Mouse (Mus musculus) lung, adult 2 months (tissue): ENCODE measurements around the gene Sec63. TPM values are rescaled to one million over a fixed set of nuclear protein-coding genes. Genes with fewer than 3 reads are reported as not detected.

Experiments
- DNase-seq: peaks from one replicate; pipeline ENCODE4 v3.0.0; 2022
- H3K4me1 ChIP-seq: fragments of 200-500 bp; 2 replicates; pipeline ENCODE4 v1.6.1; 2011; ENCODE audit warnings: low read length; ENCODE audit not compliant: control insufficient read depth, insufficient read depth
- H3K4me3 ChIP-seq: fragments of 200-500 bp; replicated peaks from 2 replicates; pipeline ENCODE3; 2011; ENCODE audit warnings: low read depth, mild to moderate bottlenecking, control low read depth, low read length; ENCODE audit errors: extremely low read depth
- CTCF ChIP-seq: fragments of 200-500 bp; IDR thresholded peaks from 2 replicates; pipeline ENCODE4 v1.5.1; 2011; ENCODE audit warnings: mild to moderate bottlenecking, low read length, control low read depth; ENCODE audit not compliant: insufficient read depth
- POLR2A ChIP-seq: fragments of 200-500 bp; IDR thresholded peaks from 2 replicates; pipeline ENCODE4 v1.6.1; 2011; ENCODE audit warnings: low read depth, mild to moderate bottlenecking, control low read depth, low read length, borderline replicate concordance; ENCODE audit errors: extremely low read depth
- WGBS: fragments of 180-500 bp; shearing (Covaris S2); methylation state at CpG from one replicate; pipeline ENCODE4 v1.1.7; 2018; 5-methylcytosine and 5-hydroxymethylcytosine counted together
- polyA plus RNA-seq: library from polyadenylated mRNA; depleted of rRNA; stranded (reverse); fragments of >200 nt; gene quantifications from 2 replicates; pipeline ENCODE4 v1.2.3, GENCODE M21; 2012

The Sec63 gene
- polyA plus RNA-seq, 1 experiment, result 16.4 TPM

DNA sequence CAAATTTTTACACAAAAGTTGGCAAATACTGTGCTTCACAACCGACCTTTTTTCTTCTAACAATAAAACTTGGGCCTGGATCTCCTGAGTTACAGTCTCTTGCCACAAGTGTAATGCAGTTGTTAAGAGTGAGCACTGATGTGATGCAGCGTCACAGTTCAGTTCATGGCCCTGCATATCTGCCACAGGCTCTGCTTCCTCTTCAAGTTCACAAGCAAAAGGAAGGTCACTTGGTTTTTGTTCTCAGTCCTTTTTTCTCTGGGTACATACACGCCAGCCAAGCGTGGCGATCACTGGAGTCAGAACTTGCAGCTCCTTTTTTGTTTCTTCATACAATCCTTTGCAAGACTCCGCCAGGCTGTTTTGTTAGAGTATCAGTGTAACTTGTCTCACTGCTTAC lies 64.6 kb downstream of the Sec63 start:
- no peak for TF ChIP-seq CTCF
- TF ChIP-seq POLR2A, result no peak
- no peaks in the 10 kb centered on the region for H3K4me1 ChIP-seq
- DNase-seq, result no peak
- no peak overlapping the region for H3K4me3 ChIP-seq
- WGBS, result 81% methylated on average over 6 of the region's 6 CpGs

DNA sequence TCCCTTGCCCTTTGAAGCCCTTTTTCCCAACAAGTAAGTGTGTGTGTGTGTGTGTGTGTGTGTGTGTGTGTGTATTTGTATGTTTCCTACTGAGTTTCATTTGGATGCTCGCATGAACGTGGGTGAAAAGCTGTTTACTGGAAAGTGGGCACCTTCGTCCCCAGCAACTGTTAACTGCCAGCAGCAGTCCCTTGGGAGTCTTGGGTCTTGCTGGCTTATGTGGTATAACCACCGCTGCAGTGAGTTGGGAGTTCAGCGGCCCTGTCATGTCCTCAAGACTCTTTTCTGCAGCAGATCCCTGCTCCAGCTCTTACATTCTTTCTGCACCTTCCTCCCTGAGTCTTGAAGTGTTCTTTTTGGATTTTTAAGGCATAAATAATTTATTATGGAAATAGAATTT lies 65.9 kb downstream of the Sec63 start:
- no peak for DNase-seq
- Histone ChIP-seq H3K4me1 (no peaks in the 10 kb centered on the region), H3K4me3 (no peak overlapping the region)
- 79% methylated on average over 5 of the region's 5 CpGs for WGBS
- TF ChIP-seq CTCF (no peak), POLR2A (no peak)

DNA sequence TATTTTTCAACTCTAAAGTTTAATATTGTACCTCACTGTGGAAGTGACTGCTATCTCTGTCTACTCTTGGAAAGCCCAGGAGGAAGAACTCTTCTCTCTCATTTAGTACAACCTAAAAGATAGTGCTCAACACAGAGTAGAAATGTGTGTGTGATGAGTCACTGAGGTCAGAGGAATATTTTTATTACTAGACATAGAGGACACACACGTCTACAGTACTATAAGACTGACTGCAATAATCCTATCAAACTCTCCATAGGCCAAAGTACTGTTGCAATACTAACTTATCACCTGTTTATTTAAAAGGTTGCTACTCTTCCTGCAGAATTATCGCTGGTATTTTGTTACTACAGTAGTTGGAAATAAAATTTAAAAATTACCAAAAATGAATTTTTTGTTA lies 68.7 kb downstream of the Sec63 start:
- 58% methylated on average over 2 of the region's 2 CpGs for WGBS
- TF ChIP-seq CTCF, result no peak
- TF ChIP-seq POLR2A, result no peak
- Histone ChIP-seq H3K4me1 (no peaks in the 10 kb centered on the region), H3K4me3 (no peak overlapping the region)
- no peak for DNase-seq

DNA sequence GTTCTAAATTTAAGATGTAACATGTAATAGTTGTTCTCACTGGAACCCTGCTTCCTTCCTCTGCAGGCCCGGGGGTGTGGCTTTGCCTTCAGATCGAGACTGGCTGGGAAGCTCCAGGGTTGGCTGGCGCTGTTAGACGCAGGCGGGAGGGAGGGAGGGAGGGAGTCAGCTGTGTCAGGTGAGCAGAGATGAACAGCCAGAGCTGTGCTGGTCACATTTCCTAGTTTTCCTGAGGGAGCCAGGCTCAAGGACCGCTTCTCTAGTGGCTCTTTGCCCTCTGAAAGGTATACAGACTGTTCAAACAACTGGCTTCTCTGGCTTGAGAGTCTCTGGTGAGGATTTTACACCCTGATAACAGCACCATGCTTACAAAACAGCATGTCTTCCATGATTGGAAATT lies 69.1 kb downstream of the Sec63 start:
- no peak overlapping the region for H3K4me3 ChIP-seq
- TF ChIP-seq POLR2A (no peak), CTCF (no peak)
- 49% methylated on average over 6 of the region's 6 CpGs for WGBS
- peak; percentile 44 for DNase-seq
- no peaks in the 10 kb centered on the region for H3K4me1 ChIP-seq

DNA sequence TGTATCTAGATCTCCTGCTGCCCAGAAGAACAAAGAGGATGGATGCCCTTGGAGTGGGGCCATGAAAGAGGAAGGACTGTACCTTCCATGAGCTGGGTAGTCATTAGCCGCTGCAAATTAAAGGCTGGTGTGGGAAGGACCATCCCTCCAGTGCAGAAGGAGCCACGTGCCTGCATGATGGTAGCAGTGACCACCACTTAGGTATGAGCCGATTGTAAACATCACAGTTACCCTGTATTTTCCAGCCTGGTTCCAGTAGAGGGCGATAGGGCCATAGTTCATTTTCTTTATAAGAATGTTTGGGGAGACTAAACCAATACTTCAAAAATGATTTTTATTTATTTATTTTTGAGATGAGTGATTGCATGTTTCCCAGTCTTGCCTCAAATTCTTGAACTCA lies 71.4 kb downstream of the Sec63 start:
- 44% methylated on average over 4 of the region's 4 CpGs for WGBS
- TF ChIP-seq CTCF, result peak; percentile 18; the same call in 1 of the 2 replicates
- no peak for TF ChIP-seq POLR2A
- DNase-seq, result no peak
- Histone ChIP-seq H3K4me3 (no peak overlapping the region), H3K4me1 (no peaks in the 10 kb centered on the region)

DNA sequence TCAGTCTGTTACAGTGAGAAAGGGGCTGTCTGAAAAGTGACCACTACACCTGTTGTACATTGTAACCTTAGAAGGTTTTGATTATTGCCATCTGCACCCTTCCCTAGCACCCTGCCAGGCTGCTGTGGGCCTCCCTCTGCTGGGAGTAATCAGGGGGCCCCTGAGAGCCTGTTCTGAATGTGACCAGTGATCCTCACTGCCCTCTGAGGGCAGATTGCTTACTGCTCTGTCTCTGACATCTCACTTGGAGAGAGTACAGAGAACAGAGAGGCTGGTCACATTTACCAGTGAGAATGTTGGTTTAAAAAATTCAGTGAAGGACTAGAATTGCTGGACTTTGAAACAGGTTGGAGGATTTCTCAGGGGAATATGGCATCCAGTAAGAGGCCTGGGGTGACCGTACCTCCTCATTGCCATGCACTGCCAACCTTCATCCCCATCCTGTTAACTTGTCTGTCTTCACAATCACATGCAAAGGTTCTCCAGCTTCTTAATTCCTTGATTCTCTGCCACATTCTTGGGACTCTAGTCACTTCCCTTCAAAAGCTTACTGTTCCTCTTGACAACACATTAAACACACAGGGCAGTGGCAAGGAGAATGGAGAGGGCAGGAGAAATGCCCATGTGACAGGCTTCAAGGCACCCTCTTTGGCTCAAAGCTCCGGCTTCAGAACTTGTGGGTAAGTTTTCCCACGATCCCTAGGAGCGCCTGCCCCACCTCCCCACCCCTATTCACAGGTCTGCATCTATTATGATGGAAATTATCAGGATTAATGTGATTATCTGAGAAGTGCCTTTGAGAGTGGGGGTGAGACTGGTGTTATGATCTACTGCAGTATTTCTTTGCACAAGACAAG lies 72.8 kb downstream of the Sec63 start:
- 72% methylated on average over 4 of the region's 4 CpGs for WGBS
- Histone ChIP-seq H3K4me1 (no peaks in the 10 kb centered on the region), H3K4me3 (no peak overlapping the region)
- no peak for TF ChIP-seq POLR2A
- peak; percentile 29 for DNase-seq

DNA sequence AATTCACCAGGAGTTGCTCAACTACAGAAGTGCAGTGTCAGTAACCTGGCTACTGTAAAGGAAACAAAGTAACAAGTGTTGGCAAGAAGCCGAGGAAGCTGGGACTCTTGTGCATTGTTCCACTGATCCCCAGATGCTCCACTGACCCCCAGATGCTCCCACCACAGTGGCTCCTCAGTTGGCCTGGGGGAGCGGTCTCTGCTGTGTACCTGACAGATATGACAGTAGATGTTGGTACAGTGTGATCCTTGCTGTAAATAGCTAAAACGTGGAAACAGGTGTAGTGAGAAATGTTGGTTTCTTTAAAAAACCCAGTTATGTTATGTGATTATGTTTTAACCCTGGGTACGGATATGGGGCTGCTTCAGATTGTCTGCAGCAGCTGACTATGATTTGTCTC lies 76.8 kb downstream of the Sec63 start:
- Histone ChIP-seq H3K4me3 (no peak overlapping the region), H3K4me1 (no peaks in the 10 kb centered on the region)
- WGBS, result 76% methylated on average over 4 of the region's 4 CpGs
- TF ChIP-seq CTCF, result no peak
- no peak for TF ChIP-seq POLR2A
- DNase-seq, result no peak

DNA sequence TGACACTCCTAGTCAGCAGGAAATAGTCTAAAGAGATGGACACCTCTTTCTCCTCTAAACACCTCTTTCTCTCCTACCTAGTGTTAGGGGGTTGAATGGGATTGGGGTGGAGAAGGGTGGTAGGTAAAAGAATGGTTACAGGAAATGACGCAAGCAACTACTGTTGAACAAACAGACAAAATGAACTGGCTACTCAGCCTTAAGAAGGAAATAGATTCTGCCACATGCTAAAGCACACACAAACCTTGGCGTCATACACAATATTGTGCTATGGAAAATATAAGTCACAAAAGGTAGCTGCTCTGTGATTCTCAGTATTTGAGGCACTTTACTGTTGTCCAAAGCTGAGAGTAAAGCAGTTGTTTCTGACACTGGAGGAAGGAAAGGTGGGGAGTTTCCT lies 77.4 kb downstream of the Sec63 start:
- TF ChIP-seq POLR2A, result no peak
- no peak for TF ChIP-seq CTCF
- H3K4me3 ChIP-seq, result no peak overlapping the region
- DNase-seq, result no peak
- H3K4me1 ChIP-seq, result no peaks in the 10 kb centered on the region; the same call in 1 of the 2 replicates
- WGBS, result 90% methylated on average over 2 of the region's 2 CpGs

DNA sequence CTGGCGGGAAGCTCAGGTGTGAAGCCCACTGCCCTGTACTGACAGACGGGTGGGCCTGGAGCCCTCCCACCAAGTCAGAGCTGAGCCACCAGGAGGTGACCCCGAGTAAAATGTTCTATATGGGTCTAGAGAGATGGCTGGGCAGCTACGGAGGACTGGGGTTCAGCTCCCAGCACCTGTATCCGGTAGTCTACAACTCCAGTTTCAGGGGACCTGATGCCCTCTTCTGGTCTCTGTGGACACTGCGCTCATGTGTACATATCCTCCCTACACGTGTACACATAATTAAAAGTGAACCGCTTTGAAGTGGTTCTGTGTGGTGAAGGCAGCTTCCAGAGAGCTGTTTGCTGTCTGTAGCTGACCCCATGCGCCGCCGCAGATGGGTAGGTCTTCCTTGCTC lies 78.7 kb downstream of the Sec63 start:
- Histone ChIP-seq H3K4me1 (no peaks in the 10 kb centered on the region; the same call in 1 of the 2 replicates), H3K4me3 (no peak overlapping the region)
- WGBS, result 95% methylated on average over 11 of the region's 11 CpGs
- DNase-seq, result no peak
- TF ChIP-seq POLR2A (no peak), CTCF (no peak)

DNA sequence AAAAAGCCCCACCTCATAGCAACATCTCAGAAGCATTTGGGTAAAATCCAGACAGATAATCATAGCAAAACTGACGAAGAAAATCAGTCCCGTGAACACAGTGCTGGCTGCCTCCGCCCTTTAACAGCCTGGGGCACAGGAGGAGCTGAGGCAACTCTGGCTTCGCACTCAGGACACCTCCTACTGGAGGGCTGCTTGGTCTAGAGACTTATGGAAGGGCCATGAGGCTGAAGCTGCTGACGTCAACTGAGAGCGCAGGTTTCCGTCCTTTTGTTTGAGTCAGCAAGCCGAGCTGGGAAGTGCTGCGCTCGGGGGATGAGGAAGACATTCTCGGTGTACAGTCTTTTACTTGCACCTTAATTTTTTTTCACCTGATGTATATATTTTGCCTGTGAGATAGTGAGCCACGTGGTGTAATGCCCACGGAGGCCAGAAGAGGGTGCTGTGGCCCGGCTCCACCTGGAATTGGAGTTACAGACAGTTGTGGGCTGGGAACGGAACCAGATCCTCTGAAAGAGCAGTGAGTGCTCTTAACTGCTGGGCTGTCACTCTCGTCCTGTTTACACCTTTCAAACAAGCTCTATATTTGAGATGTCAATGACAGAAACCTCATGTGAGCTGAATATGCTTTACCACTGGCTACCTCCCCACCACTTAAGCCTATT lies 80.4 kb downstream of the Sec63 start:
- H3K4me3 ChIP-seq, result no peak overlapping the region
- no peak for TF ChIP-seq POLR2A
- peak; percentile 49 for TF ChIP-seq CTCF
- WGBS, result 59% methylated on average over 16 of the region's 16 CpGs
- DNase-seq, result no peak
- no peaks in the 10 kb centered on the region; the same call in 1 of the 2 replicates for H3K4me1 ChIP-seq
